Mouse (Mus musculus) kidney, adult 2 months (tissue): ENCODE measurements at regions not wholly inside any gene's neighbourhood (a gene's known extent, or its start where the extent isn't known, plus 50 kb on each side); places are given as distances from the start of the nearest gene placed in this dataset.

Experiments used
- CTCF ChIP-seq: fragments of 200-500 bp; conservative IDR thresholded peaks from 2 replicates; pipeline ENCODE4 v1.5.1; 2011; ENCODE audit warnings: low read depth, mild to moderate bottlenecking, control low read depth, low read length, moderate library complexity, mixed read lengths; ENCODE audit not compliant: insufficient read depth, insufficient read length
- POLR2A ChIP-seq: fragments of 200-500 bp; IDR thresholded peaks from one replicate; pipeline ENCODE4 v1.6.1; 2011; ENCODE audit warnings: low read depth, low read length, control low read depth

GRCm38 (mm10) chr16:78144146-78144545 is 157.1 kb upstream of the Cxadr start:
- no peak for TF ChIP-seq CTCF
- no peak for TF ChIP-seq POLR2A
